Mouse (Mus musculus) hindbrain, postnatal 0 days (tissue): ENCODE data around the gene Zfp385c. TPM values are rescaled to one million over a fixed set of nuclear protein-coding genes. Genes with fewer than 3 reads are reported as not detected.
A peak's percentile ranks its signal among the peaks of the same experiment; 100 is the strongest.

ENCODE experiments used
- ATAC-seq: fragments of 200-750 bp; cut with Nextera tagmentation; 2 replicates; pipeline ENCODE4 v1.8.0; 2017; ENCODE audit warnings: mild to moderate bottlenecking, moderate TSS enrichment, moderate library complexity
- DNase-seq: peaks from one replicate; pipeline ENCODE4 v3.0.0-alpha.2; 2015; ENCODE audit warnings: low spot score
- H3K27ac ChIP-seq: fragments of 300-500 bp; sonication (generic); 2 replicates; pipeline ENCODE4 v1.5.1; 2014; ENCODE audit warnings: mild to moderate bottlenecking
- H3K27me3 ChIP-seq: fragments of 300-500 bp; sonication (generic); 2 replicates; pipeline ENCODE4 v1.6.1; 2014; ENCODE audit warnings: low read length, mixed read lengths; ENCODE audit not compliant: insufficient read depth
- H3K36me3 ChIP-seq: fragments of 300-500 bp; sonication (generic); 2 replicates; pipeline ENCODE4 v1.6.1; 2014; ENCODE audit warnings: low read length, mixed read lengths; ENCODE audit not compliant: insufficient read depth
- H3K4me1 ChIP-seq: fragments of 300-500 bp; sonication (generic); 2 replicates; pipeline ENCODE4 v1.6.1; 2014; ENCODE audit warnings: antibody characterized with exemption, low read length, mixed read lengths; ENCODE audit not compliant: insufficient read depth
- H3K4me2 ChIP-seq: fragments of 300-500 bp; sonication (generic); 2 replicates; pipeline ENCODE4 v1.6.1; 2014; ENCODE audit warnings: low read depth, mild to moderate bottlenecking, low read length, moderate library complexity, mixed read lengths
- H3K4me3 ChIP-seq: fragments of 300-500 bp; sonication (generic); 2 replicates; pipeline ENCODE4 v1.5.1; 2014; ENCODE audit warnings: low read length
- H3K9ac ChIP-seq: fragments of 300-500 bp; sonication (generic); replicated peaks from 2 replicates; pipeline ENCODE4 v1.6.1; 2014; ENCODE audit warnings: mild to moderate bottlenecking, low read length, moderate library complexity, mixed read lengths
- H3K9me3 ChIP-seq: fragments of 300-500 bp; sonication (generic); 2 replicates; pipeline ENCODE4 v1.6.1; 2016; ENCODE audit warnings: low read length, mixed read lengths
- CTCF ChIP-seq: IDR thresholded peaks from 2 replicates; pipeline ENCODE4 v1.5.1; 2016; ENCODE audit warnings: antibody characterized with exemption, control low read depth, low read depth
- WGBS: fragments of 180-500 bp; shearing (Covaris S2); extraction: QIAGEN DNeasy Blood & Tissue Kit; methylation state at CpG from one replicate; pipeline ENCODE4 v1.1.7; 2014; 5-methylcytosine and 5-hydroxymethylcytosine counted together
- polyA plus RNA-seq: library from polyadenylated mRNA; unstranded; fragments of >200 nt; fragmentation: Nextera tagmentation; extraction: Ambion mirVana; gene quantifications from 2 replicates; pipeline ENCODE4 v1.2.1, GENCODE M21; 2015
- total RNA-seq: library from RNA; depleted of rRNA; stranded (reverse); fragments of >200 nt; gene quantifications from 2 replicates; pipeline ENCODE4 v1.2.3, GENCODE M21; 2014

Gene Zfp385c
- total and polyA plus RNA-seq, 2 experiments from 2014 or later: 9.8 to 10.0 TPM

- H3K9ac ChIP-seq: no peak overlapping the region
- no peaks in the 10 kb centered on the region for H3K27me3 ChIP-seq
- peak overlapping the region; percentile 21 for H3K27ac ChIP-seq
- WGBS: 63% methylated on average over 5 of the region's 5 CpGs
- ATAC-seq: 0 out of 2 replicates have a peak, but pooled peaks have one; percentile 45
- H3K4me3 ChIP-seq: no peak overlapping the region
- TF ChIP-seq CTCF: no peak
- DNase-seq: peak; percentile 31
- no peaks in the 10 kb centered on the region for H3K36me3 ChIP-seq
- no peaks in the 10 kb centered on the region for H3K9me3 ChIP-seq
- no peak overlapping the region for H3K4me2 ChIP-seq
- H3K4me1 ChIP-seq: peaks cover 1% of the 10 kb centered on the region; the same call in 1 of the 2 replicates
Measured at GRCm38 (mm10) chr11:100609355-100609996, 82.8 kb downstream of the Zfp385c start.

GRCm38 (mm10) chr11:100608796-100609195 lies 83.5 kb downstream of the Zfp385c start:
- peaks cover 8% of the 10 kb centered on the region for H3K4me1 ChIP-seq
- H3K27ac ChIP-seq: 0 out of 2 replicates have a peak overlapping the region, but pooled peaks have one; percentile 17
- ATAC-seq (no peak), DNase-seq (no peak)
- no peak for TF ChIP-seq CTCF
- H3K4me3 ChIP-seq: no peak overlapping the region
- no peak overlapping the region for H3K4me2 ChIP-seq
- 55% methylated on average over 4 of the region's 4 CpGs for WGBS
- H3K9ac ChIP-seq: no peak overlapping the region
- H3K27me3 ChIP-seq: no peaks in the 10 kb centered on the region
- no peaks in the 10 kb centered on the region for H3K36me3 ChIP-seq
- H3K9me3 ChIP-seq: no peaks in the 10 kb centered on the region

GRCm38 (mm10) chr11:100607121-100607520 lies 85.1 kb downstream of the Zfp385c start:
- Histone ChIP-seq H3K9ac (no peak overlapping the region), H3K4me1 (peaks cover 11% of the 10 kb centered on the region), H3K9me3 (no peaks in the 10 kb centered on the region), H3K36me3 (no peaks in the 10 kb centered on the region), H3K4me3 (no peak overlapping the region), H3K4me2 (no peak overlapping the region), H3K27ac (no peak overlapping the region), H3K27me3 (no peaks in the 10 kb centered on the region)
- 91% methylated on average over 6 of the region's 6 CpGs for WGBS
- ATAC-seq (no peak), DNase-seq (no peak)
- TF ChIP-seq CTCF: no peak

- H3K4me3 ChIP-seq: no peak overlapping the region
- DNase-seq (peak; percentile 25), ATAC-seq (no peak)
- no peaks in the 10 kb centered on the region for H3K27me3 ChIP-seq
- no peak overlapping the region for H3K4me2 ChIP-seq
- H3K36me3 ChIP-seq: peaks cover 8% of the 10 kb centered on the region; the same call in 1 of the 2 replicates
- 58% methylated on average over 10 of the region's 10 CpGs for WGBS
- no peaks in the 10 kb centered on the region for H3K9me3 ChIP-seq
- H3K4me1 ChIP-seq: peaks cover 11% of the 10 kb centered on the region
- peak overlapping the region; percentile 58; the same call in 1 of the 2 replicates for H3K27ac ChIP-seq
- H3K9ac ChIP-seq: no peak overlapping the region
- 0 out of 2 replicates have a peak, but pooled peaks have one; percentile 5 for TF ChIP-seq CTCF
Measured at GRCm38 (mm10) chr11:100605451-100605850, 86.8 kb downstream of the Zfp385c start.

- Histone ChIP-seq H3K27ac (peak overlapping the region; percentile 58), H3K27me3 (no peaks in the 10 kb centered on the region), H3K36me3 (peaks cover 17% of the 10 kb centered on the region; the same call in 1 of the 2 replicates), H3K4me2 (no peak overlapping the region), H3K9me3 (no peaks in the 10 kb centered on the region), H3K4me1 (peaks cover 11% of the 10 kb centered on the region), H3K4me3 (no peak overlapping the region), H3K9ac (no peak overlapping the region)
- no peak for TF ChIP-seq CTCF
- ATAC-seq (no peak), DNase-seq (no peak)
- WGBS: 73% methylated on average over 4 of the region's 4 CpGs
Measured at GRCm38 (mm10) chr11:100604321-100605005, 87.8 kb downstream of the Zfp385c start.

- WGBS: 62% methylated on average over 8 of the region's 8 CpGs
- no peak overlapping the region for H3K9ac ChIP-seq
- no peak for DNase-seq
- TF ChIP-seq CTCF: no peak
- H3K4me1 ChIP-seq: peaks cover 11% of the 10 kb centered on the region
- peak overlapping the region; percentile 58; the same call in 1 of the 2 replicates for H3K27ac ChIP-seq
- H3K9me3 ChIP-seq: no peaks in the 10 kb centered on the region
- no peak for ATAC-seq
- no peak overlapping the region for H3K4me3 ChIP-seq
- no peaks in the 10 kb centered on the region for H3K27me3 ChIP-seq
- H3K36me3 ChIP-seq: peaks cover 24% of the 10 kb centered on the region
- no peak overlapping the region for H3K4me2 ChIP-seq
Measured at GRCm38 (mm10) chr11:100603813-100604212, 88.4 kb downstream of the Zfp385c start.

- no peaks in the 10 kb centered on the region for H3K27me3 ChIP-seq
- 81% methylated on average over 9 of the region's 9 CpGs for WGBS
- no peak for ATAC-seq
- TF ChIP-seq CTCF: no peak
- DNase-seq: no peak
- H3K27ac ChIP-seq: peak overlapping the region; percentile 58; the same call in 1 of the 2 replicates
- H3K9me3 ChIP-seq: no peaks in the 10 kb centered on the region
- H3K4me1 ChIP-seq: peaks cover 11% of the 10 kb centered on the region
- no peak overlapping the region for H3K9ac ChIP-seq
- H3K4me3 ChIP-seq: no peak overlapping the region
- no peak overlapping the region for H3K4me2 ChIP-seq
- peaks cover 30% of the 10 kb centered on the region for H3K36me3 ChIP-seq
Measured at GRCm38 (mm10) chr11:100603155-100603554, 89.1 kb downstream of the Zfp385c start.
